Mouse (Mus musculus) E14TG2a.4 (cell line): ENCODE data around the gene Khnyn.

Experiments used
- H3K27me3 ChIP-seq: 2 replicates; pipeline ENCODE4 v1.6.1; 2014; ENCODE audit warnings: low read length, control low read depth; ENCODE audit not compliant: insufficient read depth
- H3K36me3 ChIP-seq: 2 replicates; pipeline ENCODE4 v1.6.1; 2014; ENCODE audit warnings: low read length, control low read depth; ENCODE audit not compliant: insufficient read depth
- H3K4me1 ChIP-seq: replicated peaks from 2 replicates; pipeline ENCODE4 v1.6.1; 2014; ENCODE audit warnings: low read depth, low read length, control low read depth
- H3K4me3 ChIP-seq: replicated peaks from 2 replicates; pipeline ENCODE4 v1.5.1; 2014; ENCODE audit warnings: mild to moderate bottlenecking, low read length
- H3K9me3 ChIP-seq: 2 replicates; pipeline ENCODE4 v1.6.1; 2014; ENCODE audit warnings: low read length, control low read depth
- CTCF ChIP-seq: conservative IDR thresholded peaks from 2 replicates; pipeline ENCODE4 v1.5.1; 2014; ENCODE audit warnings: low read length
- NANOG ChIP-seq: IDR thresholded peaks from 2 replicates; pipeline ENCODE4 v1.6.1; 2014; ENCODE audit warnings: borderline replicate concordance, low read length, mixed read lengths
- POU5F1 ChIP-seq: IDR thresholded peaks from 2 replicates; pipeline ENCODE4 v1.6.1; 2014; ENCODE audit warnings: low read length, borderline replicate concordance

Gene Khnyn

GRCm38 (mm10) chr14:55946269-55946969, 61.7 kb downstream of the Khnyn start:
- no peaks in the 10 kb centered on the region for H3K36me3 ChIP-seq
- H3K4me3 ChIP-seq, result no peak overlapping the region
- no peaks in the 10 kb centered on the region for H3K4me1 ChIP-seq
- H3K9me3 ChIP-seq, result no peaks in the 10 kb centered on the region
- peaks cover 52% of the 10 kb centered on the region for H3K27me3 ChIP-seq
- TF ChIP-seq CTCF (no peak), NANOG (no peak), POU5F1 (no peak)
